Mouse (Mus musculus) cerebral cortex, adult 2 months (tissue): Measurements from ENCODE around the gene Myo10.

ENCODE experiments used
- WGBS: fragments of 180-500 bp; shearing (Covaris S2); methylation state at CpG from one replicate; pipeline ENCODE4 v1.1.7; 2018; 5-methylcytosine and 5-hydroxymethylcytosine counted together

Gene Myo10

GRCm38 (mm10) chr15:25622200-25622866 lies at the start of gene Myo10:
TSS of gene Myo10 (plus strand) at chr15:25622525.
- WGBS: under 1% methylated on average over 53 of the region's 53 CpGs

- 74% methylated on average over 3 of the region's 3 CpGs for WGBS
Measured at GRCm38 (mm10) chr15:25573113-25573512, 49.2 kb upstream of the Myo10 start.

- 85% methylated on average over 7 of the region's 7 CpGs for WGBS
Measured at GRCm38 (mm10) chr15:25573876-25574601, 48.3 kb upstream of the Myo10 start.

GRCm38 (mm10) chr15:25577327-25578051 lies 44.8 kb upstream of the Myo10 start:
- WGBS: 87% methylated on average over 8 of the region's 8 CpGs

- WGBS: 82% methylated on average over 4 of the region's 4 CpGs
Measured at GRCm38 (mm10) chr15:25578369-25578768, 44.0 kb upstream of the Myo10 start.

- WGBS: 62% methylated on average over 6 of the region's 6 CpGs
Measured at GRCm38 (mm10) chr15:25580731-25581130, 41.6 kb upstream of the Myo10 start.

GRCm38 (mm10) chr15:25582055-25582454 lies 40.3 kb upstream of the Myo10 start:
- WGBS: 68% methylated on average over 6 of the region's 6 CpGs

GRCm38 (mm10) chr15:25583361-25583760 lies 39.0 kb upstream of the Myo10 start:
- WGBS: 94% methylated on average over 8 of the region's 8 CpGs

- WGBS: 81% methylated on average over 3 of the region's 3 CpGs
Measured at GRCm38 (mm10) chr15:25586828-25587227, 35.5 kb upstream of the Myo10 start.

GRCm38 (mm10) chr15:25587943-25588342 lies 34.4 kb upstream of the Myo10 start:
- WGBS: 86% methylated on average over 8 of the region's 8 CpGs

GRCm38 (mm10) chr15:25589318-25589902 lies 32.9 kb upstream of the Myo10 start:
- 92% methylated on average over 11 of the region's 11 CpGs for WGBS

GRCm38 (mm10) chr15:25589916-25590315 lies 32.4 kb upstream of the Myo10 start:
- WGBS: 85% methylated on average over 5 of the region's 5 CpGs

GRCm38 (mm10) chr15:25590891-25591290 lies 31.4 kb upstream of the Myo10 start:
- WGBS: 81% methylated on average over 7 of the region's 7 CpGs

GRCm38 (mm10) chr15:25591964-25592363 lies 30.4 kb upstream of the Myo10 start:
- WGBS: 78% methylated on average over 4 of the region's 4 CpGs

- WGBS: 75% methylated on average over 7 of the region's 7 CpGs
Measured at GRCm38 (mm10) chr15:25593469-25594150, 28.7 kb upstream of the Myo10 start.

GRCm38 (mm10) chr15:25598313-25598712 lies 24.0 kb upstream of the Myo10 start:
- 95% methylated on average over 5 of the region's 5 CpGs for WGBS

- 90% methylated on average over 8 of the region's 8 CpGs for WGBS
Measured at GRCm38 (mm10) chr15:25602306-25602705, 20.0 kb upstream of the Myo10 start.

GRCm38 (mm10) chr15:25603286-25603685 lies 19.0 kb upstream of the Myo10 start:
- WGBS: 72% methylated on average over 6 of the region's 6 CpGs

GRCm38 (mm10) chr15:25604231-25604630 lies 18.1 kb upstream of the Myo10 start:
- WGBS: 72% methylated on average over 1 of the region's 1 CpGs

GRCm38 (mm10) chr15:25605376-25605775 lies 16.9 kb upstream of the Myo10 start:
- WGBS: 82% methylated on average over 4 of the region's 4 CpGs

- WGBS: 86% methylated on average over 3 of the region's 3 CpGs
Measured at GRCm38 (mm10) chr15:25608742-25609141, 13.6 kb upstream of the Myo10 start.

- WGBS: 90% methylated on average over 10 of the region's 10 CpGs
Measured at GRCm38 (mm10) chr15:25609253-25609652, 13.1 kb upstream of the Myo10 start.
